Mouse (Mus musculus): ENCODE measurements around the gene Hvcn1. TPM values are rescaled to one million over a fixed set of nuclear protein-coding genes. Genes with fewer than 3 reads are reported as not detected.

Gene Hvcn1
- polyA plus RNA-seq, 1 experiment from 2014 or later: 12.5 TPM

DNA sequence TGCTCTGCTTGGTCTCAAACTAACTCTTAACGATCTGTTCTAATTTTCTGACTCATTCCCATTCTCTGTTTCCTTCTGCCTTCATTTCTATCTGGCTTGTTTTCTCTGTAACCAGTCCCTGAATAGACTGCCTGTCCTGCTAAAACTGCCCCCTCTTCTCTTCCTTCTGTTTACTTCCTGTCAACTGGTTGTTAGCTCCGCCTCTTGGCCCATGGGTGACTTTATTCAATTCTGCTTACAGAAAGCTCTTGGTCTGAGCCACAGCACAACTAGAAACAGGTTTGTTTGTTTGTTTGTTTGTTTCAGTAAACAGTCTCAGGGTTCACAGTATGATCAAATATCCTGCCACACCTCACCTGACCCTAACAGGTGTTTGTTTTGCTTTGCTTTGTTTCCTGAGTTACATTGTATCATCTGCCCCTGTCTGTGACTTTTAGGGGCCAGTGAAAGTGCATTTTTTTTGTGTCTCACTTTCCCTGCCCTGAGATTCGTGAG lies 21.7 kb downstream of the Hvcn1 start:
- no peaks in the 10 kb centered on the region for H3K27me3 ChIP-seq (ENCODE audit: control insufficient read depth, insufficient read depth, low read length)
- 93% methylated on average over 2 of the region's 3 CpGs for WGBS
- H3K27ac ChIP-seq (ENCODE audit: low read depth, low read length): no peak overlapping the region
- no peaks in the 10 kb centered on the region; the same call in 1 of the 2 replicates for H3K36me3 ChIP-seq (ENCODE audit: control insufficient read depth, insufficient read depth, low read length)
- DNase-seq (ENCODE audit: low spot score, missing footprints): no peak
- no peak overlapping the region for H3K4me2 ChIP-seq
- no peaks in the 10 kb centered on the region for H3K9me3 ChIP-seq (ENCODE audit: control insufficient read depth, low read length)
- ATAC-seq (ENCODE audit: low FRiP score): no peak
- H3K4me3 ChIP-seq (ENCODE audit: low read depth, low read length): no peak overlapping the region
- no peak overlapping the region for H3K9ac ChIP-seq (ENCODE audit: low read length)
- no peaks in the 10 kb centered on the region for H3K4me1 ChIP-seq (ENCODE audit: control insufficient read depth, insufficient read depth, low read length)

DNA sequence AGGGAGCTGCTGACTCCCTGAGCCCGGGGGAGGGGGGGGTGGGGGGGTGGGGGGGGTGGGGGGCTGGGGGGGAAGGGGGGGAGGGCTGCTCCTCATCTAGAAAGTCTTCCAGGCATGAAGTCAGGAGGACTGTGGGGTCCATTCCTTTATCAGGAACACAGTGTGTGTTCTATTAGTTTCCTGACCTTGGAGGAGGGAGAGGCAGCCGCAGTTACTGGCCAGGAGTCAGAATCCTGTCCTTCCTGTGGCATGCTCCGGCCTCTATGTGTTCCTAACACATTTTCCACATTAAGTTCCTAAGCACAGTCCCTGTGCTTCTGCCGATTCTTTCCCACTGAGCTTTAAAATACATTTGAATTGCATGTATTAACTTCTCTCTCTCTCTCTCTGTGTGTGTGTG lies 22.2 kb downstream of the Hvcn1 start:
- Histone ChIP-seq H3K4me1 (ENCODE audit: control insufficient read depth, insufficient read depth, low read length) (no peaks in the 10 kb centered on the region), H3K27ac (ENCODE audit: low read depth, low read length) (no peak overlapping the region), H3K4me2 (no peak overlapping the region), H3K9me3 (ENCODE audit: control insufficient read depth, low read length) (no peaks in the 10 kb centered on the region), H3K9ac (ENCODE audit: low read length) (no peak overlapping the region), H3K4me3 (ENCODE audit: low read depth, low read length) (no peak overlapping the region), H3K27me3 (ENCODE audit: control insufficient read depth, insufficient read depth, low read length) (no peaks in the 10 kb centered on the region), H3K36me3 (ENCODE audit: control insufficient read depth, insufficient read depth, low read length) (no peaks in the 10 kb centered on the region; the same call in 1 of the 2 replicates)
- DNase-seq (ENCODE audit: low spot score, missing footprints) (peak; percentile 33), ATAC-seq (ENCODE audit: low FRiP score) (no peak)
- 83% methylated on average over 3 of the region's 4 CpGs for WGBS

GRCm38 (mm10) chr5:122230816-122231215 lies 24.2 kb downstream of the Hvcn1 start:
- ATAC-seq (ENCODE audit: low FRiP score) (no peak), DNase-seq (ENCODE audit: low spot score, missing footprints) (peak; percentile 10)
- Histone ChIP-seq H3K27ac (ENCODE audit: low read depth, low read length) (no peak overlapping the region), H3K4me2 (no peak overlapping the region), H3K9ac (ENCODE audit: low read length) (no peak overlapping the region), H3K4me1 (ENCODE audit: control insufficient read depth, insufficient read depth, low read length) (no peaks in the 10 kb centered on the region), H3K4me3 (ENCODE audit: low read depth, low read length) (no peak overlapping the region), H3K9me3 (ENCODE audit: control insufficient read depth, low read length) (no peaks in the 10 kb centered on the region), H3K36me3 (ENCODE audit: control insufficient read depth, insufficient read depth, low read length) (no peaks in the 10 kb centered on the region; the same call in 1 of the 2 replicates), H3K27me3 (ENCODE audit: control insufficient read depth, insufficient read depth, low read length) (no peaks in the 10 kb centered on the region)
- 98% methylated on average over 4 of the region's 4 CpGs for WGBS

GRCm38 (mm10) chr5:122231431-122231830 lies 24.8 kb downstream of the Hvcn1 start:
- DNase-seq (ENCODE audit: low spot score, missing footprints) (peak; percentile 51), ATAC-seq (ENCODE audit: low FRiP score) (no peak)
- Histone ChIP-seq H3K4me1 (ENCODE audit: control insufficient read depth, insufficient read depth, low read length) (no peaks in the 10 kb centered on the region), H3K9ac (ENCODE audit: low read length) (no peak overlapping the region), H3K9me3 (ENCODE audit: control insufficient read depth, low read length) (no peaks in the 10 kb centered on the region), H3K27me3 (ENCODE audit: control insufficient read depth, insufficient read depth, low read length) (no peaks in the 10 kb centered on the region), H3K4me3 (ENCODE audit: low read depth, low read length) (no peak overlapping the region), H3K36me3 (ENCODE audit: control insufficient read depth, insufficient read depth, low read length) (no peaks in the 10 kb centered on the region), H3K27ac (ENCODE audit: low read depth, low read length) (no peak overlapping the region), H3K4me2 (no peak overlapping the region)
- WGBS: 80% methylated on average over 6 of the region's 6 CpGs

- peak; percentile 59 for DNase-seq (ENCODE audit: low spot score, missing footprints)
- no peak overlapping the region for H3K4me2 ChIP-seq
- no peak for ATAC-seq (ENCODE audit: low FRiP score)
- WGBS: 81% methylated on average over 5 of the region's 5 CpGs
- H3K27ac ChIP-seq (ENCODE audit: low read depth, low read length): no peak overlapping the region
- no peaks in the 10 kb centered on the region for H3K9me3 ChIP-seq (ENCODE audit: control insufficient read depth, low read length)
- H3K4me1 ChIP-seq (ENCODE audit: control insufficient read depth, insufficient read depth, low read length): no peaks in the 10 kb centered on the region
- no peaks in the 10 kb centered on the region for H3K36me3 ChIP-seq (ENCODE audit: control insufficient read depth, insufficient read depth, low read length)
- no peak overlapping the region for H3K9ac ChIP-seq (ENCODE audit: low read length)
- H3K4me3 ChIP-seq (ENCODE audit: low read depth, low read length): no peak overlapping the region
- H3K27me3 ChIP-seq (ENCODE audit: control insufficient read depth, insufficient read depth, low read length): no peaks in the 10 kb centered on the region
Measured at GRCm38 (mm10) chr5:122232004-122232403, 25.4 kb downstream of the Hvcn1 start.

GRCm38 (mm10) chr5:122233077-122233581 lies 26.5 kb downstream of the Hvcn1 start:
- no peak for DNase-seq (ENCODE audit: low spot score, missing footprints)
- 92% methylated on average over 14 of the region's 14 CpGs for WGBS
- no peaks in the 10 kb centered on the region for H3K27me3 ChIP-seq (ENCODE audit: control insufficient read depth, insufficient read depth, low read length)
- no peak for ATAC-seq (ENCODE audit: low FRiP score)
- no peaks in the 10 kb centered on the region for H3K9me3 ChIP-seq (ENCODE audit: control insufficient read depth, low read length)
- no peak overlapping the region for H3K4me2 ChIP-seq
- no peak overlapping the region for H3K4me3 ChIP-seq (ENCODE audit: low read depth, low read length)
- H3K27ac ChIP-seq (ENCODE audit: low read depth, low read length): no peak overlapping the region
- H3K9ac ChIP-seq (ENCODE audit: low read length): no peak overlapping the region
- H3K36me3 ChIP-seq (ENCODE audit: control insufficient read depth, insufficient read depth, low read length): no peaks in the 10 kb centered on the region
- no peaks in the 10 kb centered on the region for H3K4me1 ChIP-seq (ENCODE audit: control insufficient read depth, insufficient read depth, low read length)

- no peak overlapping the region for H3K9ac ChIP-seq (ENCODE audit: low read length)
- H3K9me3 ChIP-seq (ENCODE audit: control insufficient read depth, low read length): no peaks in the 10 kb centered on the region
- no peak overlapping the region for H3K27ac ChIP-seq (ENCODE audit: low read depth, low read length)
- H3K4me3 ChIP-seq (ENCODE audit: low read depth, low read length): no peak overlapping the region
- no peaks in the 10 kb centered on the region for H3K36me3 ChIP-seq (ENCODE audit: control insufficient read depth, insufficient read depth, low read length)
- no peak for ATAC-seq (ENCODE audit: low FRiP score)
- no peaks in the 10 kb centered on the region for H3K27me3 ChIP-seq (ENCODE audit: control insufficient read depth, insufficient read depth, low read length)
- H3K4me1 ChIP-seq (ENCODE audit: control insufficient read depth, insufficient read depth, low read length): no peaks in the 10 kb centered on the region
- DNase-seq (ENCODE audit: low spot score, missing footprints): no peak
- 92% methylated on average over 12 of the region's 12 CpGs for WGBS
- H3K4me2 ChIP-seq: no peak overlapping the region
Measured at GRCm38 (mm10) chr5:122233695-122234094, 27.1 kb downstream of the Hvcn1 start.

GRCm38 (mm10) chr5:122234319-122235195 lies 28.0 kb downstream of the Hvcn1 start:
- H3K36me3 ChIP-seq (ENCODE audit: control insufficient read depth, insufficient read depth, low read length): no peaks in the 10 kb centered on the region; the same call in none of the 2 replicates
- H3K9ac ChIP-seq (ENCODE audit: low read length): no peak overlapping the region
- ATAC-seq (ENCODE audit: low FRiP score) (no peak), DNase-seq (ENCODE audit: low spot score, missing footprints) (no peak)
- H3K27me3 ChIP-seq (ENCODE audit: control insufficient read depth, insufficient read depth, low read length): no peaks in the 10 kb centered on the region
- H3K4me1 ChIP-seq (ENCODE audit: control insufficient read depth, insufficient read depth, low read length): no peaks in the 10 kb centered on the region
- no peak overlapping the region for H3K4me2 ChIP-seq
- no peak overlapping the region for H3K27ac ChIP-seq (ENCODE audit: low read depth, low read length)
- WGBS: 86% methylated on average over 9 of the region's 9 CpGs
- no peak overlapping the region for H3K4me3 ChIP-seq (ENCODE audit: low read depth, low read length)
- H3K9me3 ChIP-seq (ENCODE audit: control insufficient read depth, low read length): no peaks in the 10 kb centered on the region

- Histone ChIP-seq H3K9ac (ENCODE audit: low read length) (no peak overlapping the region), H3K9me3 (ENCODE audit: control insufficient read depth, low read length) (no peaks in the 10 kb centered on the region), H3K27me3 (ENCODE audit: control insufficient read depth, insufficient read depth, low read length) (no peaks in the 10 kb centered on the region), H3K27ac (ENCODE audit: low read depth, low read length) (no peak overlapping the region), H3K4me3 (ENCODE audit: low read depth, low read length) (no peak overlapping the region), H3K4me2 (no peak overlapping the region), H3K4me1 (ENCODE audit: control insufficient read depth, insufficient read depth, low read length) (no peaks in the 10 kb centered on the region), H3K36me3 (ENCODE audit: control insufficient read depth, insufficient read depth, low read length) (no peaks in the 10 kb centered on the region; the same call in none of the 2 replicates)
- 78% methylated on average over 9 of the region's 9 CpGs for WGBS
- no peak for DNase-seq (ENCODE audit: low spot score, missing footprints)
- ATAC-seq (ENCODE audit: low FRiP score): no peak
Measured at GRCm38 (mm10) chr5:122235196-122235836, 28.7 kb downstream of the Hvcn1 start.

Data from midbrain, embryonic 11.5 days (tissue).